Mouse (Mus musculus): ENCODE results near the gene Polr2b.

The Polr2b gene

GRCm38 (mm10) chr5:77363650-77364049 is 53.7 kb downstream of the Polr2b start:
- no peak for DNase-seq (ENCODE audit: low spot score)

- DNase-seq (ENCODE audit: low spot score), result no peak
These were observed 54.6 kb downstream of the Polr2b start for GRCm38 (mm10) chr5:77364443-77365038.

GRCm38 (mm10) chr5:77366313-77366712 is 56.4 kb downstream of the Polr2b start:
- DNase-seq (ENCODE audit: low spot score), result no peak

GRCm38 (mm10) chr5:77367145-77367544 is 57.2 kb downstream of the Polr2b start:
- no peak for DNase-seq (ENCODE audit: low spot score)

GRCm38 (mm10) chr5:77367682-77368081 is 57.7 kb downstream of the Polr2b start:
- DNase-seq (ENCODE audit: low spot score), result no peak

- no peak for DNase-seq (ENCODE audit: low spot score)
These were observed 58.2 kb downstream of the Polr2b start for GRCm38 (mm10) chr5:77368194-77368593.

- DNase-seq (ENCODE audit: low spot score), result no peak
These were observed 59.4 kb downstream of the Polr2b start for GRCm38 (mm10) chr5:77369394-77369793.

GRCm38 (mm10) chr5:77370378-77370892 is 60.5 kb downstream of the Polr2b start:
- no peak for DNase-seq (ENCODE audit: low spot score)

- DNase-seq (ENCODE audit: low spot score), result no peak
These were observed 62.3 kb downstream of the Polr2b start for GRCm38 (mm10) chr5:77372242-77372641.

- no peak for DNase-seq (ENCODE audit: low spot score)
These were observed 62.8 kb downstream of the Polr2b start for GRCm38 (mm10) chr5:77372778-77373177.

GRCm38 (mm10) chr5:77374945-77375344 is 65.0 kb downstream of the Polr2b start:
- no peak for DNase-seq (ENCODE audit: low spot score)

- DNase-seq (ENCODE audit: low spot score), result no peak
These were observed 65.6 kb downstream of the Polr2b start for GRCm38 (mm10) chr5:77375546-77375945.

- no peak for DNase-seq (ENCODE audit: low spot score)
These were observed 68.1 kb downstream of the Polr2b start for GRCm38 (mm10) chr5:77378027-77378426.

GRCm38 (mm10) chr5:77379434-77380135 is 69.6 kb downstream of the Polr2b start:
- peak; percentile 48 for DNase-seq (ENCODE audit: low spot score)

GRCm38 (mm10) chr5:77380321-77380901 is 70.5 kb downstream of the Polr2b start:
- peak; percentile 80 for DNase-seq (ENCODE audit: low spot score)

- DNase-seq (ENCODE audit: low spot score), result no peak
These were observed 71.3 kb downstream of the Polr2b start for GRCm38 (mm10) chr5:77381283-77381682.

GRCm38 (mm10) chr5:77381686-77382085 is 71.7 kb downstream of the Polr2b start:
- DNase-seq (ENCODE audit: low spot score), result peak; percentile 22

- DNase-seq (ENCODE audit: low spot score), result no peak
These were observed 74.0 kb downstream of the Polr2b start for GRCm38 (mm10) chr5:77383799-77384554.

- DNase-seq (ENCODE audit: low spot score), result no peak
These were observed 74.8 kb downstream of the Polr2b start for GRCm38 (mm10) chr5:77384724-77385123.

GRCm38 (mm10) chr5:77385221-77385620 is 75.3 kb downstream of the Polr2b start:
- DNase-seq (ENCODE audit: low spot score), result no peak

GRCm38 (mm10) chr5:77385900-77386595 is 76.1 kb downstream of the Polr2b start:
- no peak for DNase-seq (ENCODE audit: low spot score)
